Mouse (Mus musculus): Measurements from ENCODE around the gene Cnr1. TPM values are rescaled to one million over a fixed set of nuclear protein-coding genes. Genes with fewer than 3 reads are reported as not detected.

The Cnr1 gene
- 3.2 and 3.4 TPM in 2 replicates for polyA plus RNA-seq (2015; fragmentation: Nextera tagmentation; extraction: Ambion mirVana)

GRCm38 (mm10) chr4:33924234-33924888, at the start of gene Cnr1:
Gene Cnr1 (plus strand): TSS chr4:33924593.
- Histone ChIP-seq H3K4me3 (ENCODE audit: low read depth, low read length) (peak within 1 kb of the TSS; percentile 60), H3K4me1 (replicated peaks; ENCODE audit: control insufficient read depth, insufficient read depth, low read length) (no peaks in the 10 kb centered on the region), H3K27me3 (replicated peaks; ENCODE audit: control insufficient read depth, insufficient read depth, low read length) (peaks cover 18% of the 10 kb centered on the region), H3K9me3 (ENCODE audit: control insufficient read depth) (no peaks in the 10 kb centered on the region), H3K9ac (ENCODE audit: low read depth, low read length) (peak within 1 kb of the TSS; percentile 38), H3K27ac (ENCODE audit: low read depth, low read length) (peak within 1 kb of the TSS; percentile 35; the same call in 1 of the 2 replicates), H3K4me2 (replicated peaks; ENCODE audit: low read depth) (peak within 1 kb of the TSS; percentile 99), H3K36me3 (ENCODE audit: control insufficient read depth, insufficient read depth) (no peaks in the 10 kb centered on the region)
- peak; percentile 30; the same call in 1 of the 2 replicates for TF ChIP-seq CTCF (IDR thresholded peaks at IDR 0.05; ENCODE audit: low read depth)
- peak; percentile 85 for ATAC-seq
- under 1% methylated on average over 62 of the region's 77 CpGs for WGBS

GRCm38 (mm10) chr4:33879944-33880343, 44.4 kb upstream of the Cnr1 start:
- Histone ChIP-seq H3K9me3 (ENCODE audit: control insufficient read depth) (no peaks in the 10 kb centered on the region), H3K27me3 (replicated peaks; ENCODE audit: control insufficient read depth, insufficient read depth, low read length) (no peaks in the 10 kb centered on the region), H3K9ac (ENCODE audit: low read depth, low read length) (no peak overlapping the region), H3K4me3 (ENCODE audit: low read depth, low read length) (no peak overlapping the region), H3K4me2 (replicated peaks; ENCODE audit: low read depth) (no peak overlapping the region), H3K27ac (ENCODE audit: low read depth, low read length) (no peak overlapping the region), H3K4me1 (replicated peaks; ENCODE audit: control insufficient read depth, insufficient read depth, low read length) (no peaks in the 10 kb centered on the region), H3K36me3 (ENCODE audit: control insufficient read depth, insufficient read depth) (no peaks in the 10 kb centered on the region)
- TF ChIP-seq CTCF (IDR thresholded peaks at IDR 0.05; ENCODE audit: low read depth) = no peak
- WGBS = 84% methylated on average over 3 of the region's 3 CpGs
- ATAC-seq = no peak

- Histone ChIP-seq H3K9me3 (ENCODE audit: control insufficient read depth) (no peaks in the 10 kb centered on the region), H3K9ac (ENCODE audit: low read depth, low read length) (no peak overlapping the region), H3K36me3 (ENCODE audit: control insufficient read depth, insufficient read depth) (no peaks in the 10 kb centered on the region), H3K27ac (ENCODE audit: low read depth, low read length) (no peak overlapping the region), H3K4me3 (ENCODE audit: low read depth, low read length) (no peak overlapping the region), H3K4me2 (replicated peaks; ENCODE audit: low read depth) (no peak overlapping the region), H3K4me1 (replicated peaks; ENCODE audit: control insufficient read depth, insufficient read depth, low read length) (no peaks in the 10 kb centered on the region), H3K27me3 (replicated peaks; ENCODE audit: control insufficient read depth, insufficient read depth, low read length) (no peaks in the 10 kb centered on the region)
- no peak for TF ChIP-seq CTCF (IDR thresholded peaks at IDR 0.05; ENCODE audit: low read depth)
- ATAC-seq = no peak
- WGBS = 59% methylated on average over 3 of the region's 3 CpGs
These were observed 38.4 kb upstream of the Cnr1 start for GRCm38 (mm10) chr4:33886026-33886425.

GRCm38 (mm10) chr4:33889976-33890375, 34.4 kb upstream of the Cnr1 start:
- Histone ChIP-seq H3K27me3 (replicated peaks; ENCODE audit: control insufficient read depth, insufficient read depth, low read length) (no peaks in the 10 kb centered on the region), H3K27ac (ENCODE audit: low read depth, low read length) (no peak overlapping the region), H3K9ac (ENCODE audit: low read depth, low read length) (no peak overlapping the region), H3K4me3 (ENCODE audit: low read depth, low read length) (no peak overlapping the region), H3K9me3 (ENCODE audit: control insufficient read depth) (no peaks in the 10 kb centered on the region), H3K36me3 (ENCODE audit: control insufficient read depth, insufficient read depth) (no peaks in the 10 kb centered on the region), H3K4me2 (replicated peaks; ENCODE audit: low read depth) (no peak overlapping the region), H3K4me1 (replicated peaks; ENCODE audit: control insufficient read depth, insufficient read depth, low read length) (no peaks in the 10 kb centered on the region)
- ATAC-seq = no peak
- 88% methylated on average over 2 of the region's 2 CpGs for WGBS
- TF ChIP-seq CTCF (IDR thresholded peaks at IDR 0.05; ENCODE audit: low read depth) = no peak

- no peak overlapping the region for H3K4me2 ChIP-seq (replicated peaks; ENCODE audit: low read depth)
- ATAC-seq = no peak
- no peak for TF ChIP-seq CTCF (IDR thresholded peaks at IDR 0.05; ENCODE audit: low read depth)
- no peaks in the 10 kb centered on the region for H3K36me3 ChIP-seq (ENCODE audit: control insufficient read depth, insufficient read depth)
- H3K4me3 ChIP-seq (ENCODE audit: low read depth, low read length) = no peak overlapping the region
- no peak overlapping the region for H3K27ac ChIP-seq (ENCODE audit: low read depth, low read length)
- H3K9ac ChIP-seq (ENCODE audit: low read depth, low read length) = no peak overlapping the region
- no peaks in the 10 kb centered on the region for H3K4me1 ChIP-seq (replicated peaks; ENCODE audit: control insufficient read depth, insufficient read depth, low read length)
- WGBS = 12% methylated on average over 7 of the region's 7 CpGs
- no peaks in the 10 kb centered on the region for H3K27me3 ChIP-seq (replicated peaks; ENCODE audit: control insufficient read depth, insufficient read depth, low read length)
- H3K9me3 ChIP-seq (ENCODE audit: control insufficient read depth) = no peaks in the 10 kb centered on the region
These were observed 32.1 kb upstream of the Cnr1 start for GRCm38 (mm10) chr4:33892178-33892869.

- H3K4me3 ChIP-seq (ENCODE audit: low read depth, low read length) = no peak overlapping the region
- no peak overlapping the region for H3K4me2 ChIP-seq (replicated peaks; ENCODE audit: low read depth)
- no peaks in the 10 kb centered on the region for H3K36me3 ChIP-seq (ENCODE audit: control insufficient read depth, insufficient read depth)
- TF ChIP-seq CTCF (IDR thresholded peaks at IDR 0.05; ENCODE audit: low read depth) = no peak
- no peak overlapping the region for H3K9ac ChIP-seq (ENCODE audit: low read depth, low read length)
- H3K9me3 ChIP-seq (ENCODE audit: control insufficient read depth) = no peaks in the 10 kb centered on the region
- H3K27ac ChIP-seq (ENCODE audit: low read depth, low read length) = no peak overlapping the region
- WGBS = 81% methylated on average over 7 of the region's 7 CpGs
- H3K4me1 ChIP-seq (replicated peaks; ENCODE audit: control insufficient read depth, insufficient read depth, low read length) = no peaks in the 10 kb centered on the region
- ATAC-seq = no peak
- no peaks in the 10 kb centered on the region for H3K27me3 ChIP-seq (replicated peaks; ENCODE audit: control insufficient read depth, insufficient read depth, low read length)
These were observed 30.6 kb upstream of the Cnr1 start for GRCm38 (mm10) chr4:33893841-33894240.

Measured in intestine, postnatal 0 days (tissue).